Mouse (Mus musculus) lung, postnatal 25 days (tissue): Measurements from ENCODE around the gene Hils1.
"Not testable (repeated sequence)": the region's sequence is repeated elsewhere in the genome, so short reads cannot be mapped to it uniquely, and the experiment has no call there.

ENCODE experiments used
- DNase-seq: peaks from one replicate; pipeline ENCODE4 v3.0.0; 2022; ENCODE audit warnings: low spot score

Gene Hils1

DNA sequence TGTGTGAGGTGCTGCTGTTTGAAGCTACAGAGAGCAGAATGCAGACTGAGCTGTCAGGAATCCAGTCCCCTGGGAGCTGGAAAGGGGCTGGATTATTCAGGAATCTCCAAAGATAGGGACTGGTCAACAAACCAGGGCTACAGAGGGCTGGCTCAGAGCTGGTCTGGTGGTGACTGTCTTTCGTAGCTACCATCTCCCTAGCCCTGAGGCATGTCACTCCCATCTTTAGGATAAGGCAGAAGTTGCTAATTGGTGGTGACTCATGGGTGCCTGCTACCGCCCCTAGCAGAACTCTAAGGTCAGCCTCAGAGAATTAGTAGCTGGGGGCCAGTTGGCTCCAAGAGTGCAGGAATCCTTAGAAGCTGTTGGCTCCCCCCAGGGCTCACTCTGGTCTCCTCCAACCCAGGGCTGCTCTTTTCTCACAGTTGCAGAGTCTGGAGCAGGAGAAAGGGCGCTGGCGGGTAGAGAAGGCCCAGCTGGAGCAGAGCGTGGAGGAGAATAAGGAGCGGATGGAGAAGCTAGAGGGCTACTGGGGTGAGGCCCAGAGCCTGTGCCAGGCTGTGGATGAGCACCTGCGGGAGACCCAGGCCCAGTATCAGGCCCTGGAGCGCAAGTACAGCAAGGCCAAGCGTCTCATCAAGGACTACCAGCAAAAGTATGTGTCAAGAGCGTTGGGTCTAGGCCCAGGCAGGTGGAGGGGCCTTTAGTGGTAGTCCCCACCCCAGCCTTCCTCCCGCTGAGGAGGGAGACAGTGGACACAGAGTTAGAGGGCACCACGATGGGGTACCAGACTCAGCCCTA lies 36.9 kb downstream of the Hils1 start:
- no peak for DNase-seq

DNA sequence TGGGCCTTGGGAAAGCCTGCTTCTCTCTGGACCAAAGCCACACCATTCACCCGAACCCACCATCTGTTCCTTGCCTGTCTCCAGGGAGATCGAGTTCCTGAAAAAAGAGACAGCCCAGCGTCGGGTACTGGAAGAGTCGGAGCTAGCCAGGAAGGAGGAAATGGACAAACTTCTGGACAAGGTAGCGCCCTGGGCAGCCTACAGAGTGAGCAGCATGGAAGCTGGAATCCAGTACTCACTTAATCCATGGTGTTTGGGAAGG lies 37.5 kb downstream of the Hils1 start:
- no peak for DNase-seq

DNA sequence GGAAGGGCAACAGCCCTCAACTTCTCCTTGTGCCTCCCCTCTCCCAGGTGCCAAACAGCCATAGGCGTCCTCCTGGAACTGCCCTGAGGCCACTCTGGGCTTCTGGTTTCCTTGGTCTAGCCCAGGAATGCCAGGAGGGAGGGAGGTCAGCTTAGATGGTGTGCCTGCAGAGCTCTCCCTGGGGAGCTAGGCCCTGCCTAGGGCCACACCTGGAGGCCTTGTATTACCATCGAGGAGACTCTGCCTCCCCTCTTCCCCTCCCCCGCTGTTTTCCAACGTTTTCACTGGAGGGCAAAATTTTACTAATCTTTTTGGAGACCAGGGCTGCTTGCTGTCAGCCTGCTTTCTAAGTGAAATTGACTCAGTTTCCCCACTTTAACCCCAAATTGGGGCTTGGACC lies 38.6 kb downstream of the Hils1 start:
- no peak for DNase-seq

DNA sequence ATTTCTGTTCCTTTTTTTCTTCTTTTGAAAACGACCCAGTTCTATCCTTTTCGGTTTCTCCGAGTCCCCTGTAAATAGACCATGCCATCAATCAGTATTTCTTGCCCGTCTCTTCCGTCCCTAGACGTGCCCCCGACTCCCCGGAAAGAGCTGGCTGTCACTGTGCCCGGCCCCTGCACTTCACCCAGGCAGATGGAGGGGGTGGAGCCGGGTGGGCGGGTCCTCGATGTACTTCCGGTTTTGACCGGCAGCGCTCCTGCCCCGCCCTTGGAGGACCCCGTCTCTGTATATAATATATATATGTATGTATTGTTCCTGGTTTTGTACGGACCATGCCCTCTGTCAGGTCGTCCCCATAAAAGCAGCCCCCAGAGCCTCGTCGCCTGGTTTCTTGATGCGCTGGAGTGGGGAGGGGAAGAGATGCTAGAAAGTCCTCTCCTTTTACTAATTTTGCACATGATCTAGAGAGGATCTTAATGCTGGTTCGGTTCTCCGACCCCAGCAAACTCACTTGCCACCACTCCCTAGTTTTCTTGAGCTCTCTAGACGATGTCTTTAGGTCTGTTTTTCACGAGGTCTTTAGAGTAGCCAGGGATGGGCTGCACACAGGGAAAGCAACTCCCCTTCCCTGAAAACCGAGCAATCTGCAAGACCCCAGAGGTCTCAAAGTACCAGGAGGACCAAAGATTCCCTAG lies 39.3 kb downstream of the Hils1 start:
- DNase-seq: peak; percentile 83

DNA sequence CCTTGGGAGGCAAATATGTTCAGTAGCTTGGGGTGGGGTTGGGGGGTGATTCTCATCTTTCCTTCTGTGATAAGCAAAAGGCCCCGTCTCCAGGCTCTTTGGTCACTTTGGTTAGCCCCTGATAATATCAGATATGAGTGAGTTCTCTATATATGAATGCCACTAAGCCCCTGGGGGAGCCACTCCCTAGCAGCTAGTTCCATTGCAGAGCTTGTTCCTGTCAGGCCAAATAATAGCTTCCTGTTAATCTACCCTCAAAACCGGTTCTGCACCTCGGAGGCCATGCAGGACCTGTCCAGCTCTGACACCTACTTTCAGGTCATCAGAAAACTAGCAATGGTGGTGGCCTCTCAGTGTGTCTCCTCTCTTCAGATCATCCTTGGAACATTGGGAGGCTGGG lies 40.0 kb downstream of the Hils1 start:
- DNase-seq: no peak

DNA sequence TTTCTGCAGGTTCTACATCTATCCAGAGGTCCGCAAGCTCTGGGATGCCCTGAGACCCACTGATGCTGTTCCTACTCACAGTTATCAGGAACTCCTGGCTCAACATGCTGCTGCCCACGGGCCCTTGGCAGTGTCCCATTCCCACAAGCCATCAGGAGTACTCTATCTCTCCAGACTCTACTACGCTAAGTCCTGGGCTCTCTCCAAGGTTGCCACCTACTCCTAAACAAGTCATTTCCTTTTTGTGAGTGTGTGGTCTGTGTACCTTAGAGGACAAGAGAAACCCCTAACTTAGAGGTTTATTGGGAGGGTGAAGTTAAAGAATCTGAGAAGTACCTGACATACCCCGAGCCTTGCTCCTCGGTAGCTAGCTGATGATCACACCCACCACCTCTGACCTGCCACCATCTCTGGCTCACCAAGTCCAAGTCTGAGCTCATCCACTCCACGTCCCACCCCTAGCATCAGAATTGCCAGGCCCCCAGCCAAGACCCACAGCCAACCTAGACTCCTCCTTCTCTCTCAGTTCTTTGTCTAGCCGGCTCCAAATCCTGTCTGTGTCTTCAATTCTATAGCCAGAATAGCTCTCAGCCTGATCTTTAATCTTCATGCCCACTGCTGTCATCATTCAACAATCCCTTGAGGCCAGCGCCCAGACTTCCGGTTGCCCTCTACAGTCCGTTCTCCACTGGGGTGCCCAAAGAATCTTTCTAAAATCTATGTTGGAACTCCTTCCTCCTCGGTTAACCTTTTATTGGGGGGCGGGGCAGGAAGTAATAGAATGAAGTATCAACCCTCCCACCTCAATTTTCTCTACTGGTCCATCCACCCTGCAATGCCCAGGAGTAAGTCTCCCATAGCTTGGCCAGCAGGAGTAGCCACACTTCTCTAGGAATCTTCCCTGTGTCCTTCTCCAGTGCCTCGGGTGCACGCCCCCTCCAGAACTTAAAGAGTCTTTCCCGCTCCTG lies 41.6 kb downstream of the Hils1 start:
- no peak for DNase-seq

DNA sequence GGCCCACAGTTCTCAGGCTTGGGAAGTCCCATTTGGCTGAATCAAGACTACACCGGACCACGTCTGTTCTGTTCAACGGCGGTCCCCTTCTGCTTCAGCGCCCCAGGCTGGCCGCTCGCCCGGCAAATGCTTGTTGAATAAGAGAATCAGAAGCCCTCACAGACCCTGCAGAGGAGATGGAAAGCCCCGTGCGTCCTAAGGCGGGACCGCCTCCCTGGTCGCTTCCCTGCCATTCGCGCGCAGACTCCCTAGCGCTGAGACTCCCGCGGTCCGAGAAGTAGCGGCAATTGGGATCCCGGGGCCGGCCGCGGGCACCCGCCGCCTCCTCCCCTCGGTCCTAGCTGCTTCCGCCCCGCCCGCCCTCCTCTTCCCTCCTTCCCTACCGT lies 42.2 kb downstream of the Hils1 start, which contains the start of gene Samd14:
Gene Samd14, plus strand, starts transcription at position 251 of the 386 bp plus-strand sequence.
- DNase-seq: peak; percentile 41

DNA sequence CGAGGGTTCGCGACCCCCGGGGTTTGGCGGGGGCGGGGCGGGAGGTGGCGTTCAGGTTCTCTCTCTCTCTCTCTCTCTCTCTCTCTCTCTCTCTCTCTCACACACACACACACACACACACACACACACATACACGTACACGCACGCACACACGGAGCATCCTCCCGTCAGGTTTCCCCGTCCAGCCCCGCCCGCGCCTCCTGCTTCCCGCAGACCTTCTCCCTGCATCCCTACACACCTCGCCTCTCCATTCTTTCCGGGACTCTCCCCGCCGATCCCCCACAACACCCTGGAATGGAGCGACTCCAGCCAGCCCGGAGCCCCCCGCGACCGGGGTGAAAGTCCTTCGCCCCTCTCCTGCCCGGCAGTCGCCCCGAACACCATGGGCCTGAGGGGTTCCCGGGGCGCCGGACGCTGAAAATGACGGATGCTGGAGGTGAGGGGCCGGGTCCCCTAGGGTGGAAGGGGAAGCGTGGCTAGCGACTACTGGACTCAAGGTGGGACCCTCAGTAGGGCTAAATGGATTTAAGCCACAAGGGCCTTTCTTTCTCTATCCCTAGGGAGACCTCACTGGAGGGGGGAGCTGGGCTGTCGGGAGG lies 42.8 kb downstream of the Hils1 start:
- no peak for DNase-seq

DNA sequence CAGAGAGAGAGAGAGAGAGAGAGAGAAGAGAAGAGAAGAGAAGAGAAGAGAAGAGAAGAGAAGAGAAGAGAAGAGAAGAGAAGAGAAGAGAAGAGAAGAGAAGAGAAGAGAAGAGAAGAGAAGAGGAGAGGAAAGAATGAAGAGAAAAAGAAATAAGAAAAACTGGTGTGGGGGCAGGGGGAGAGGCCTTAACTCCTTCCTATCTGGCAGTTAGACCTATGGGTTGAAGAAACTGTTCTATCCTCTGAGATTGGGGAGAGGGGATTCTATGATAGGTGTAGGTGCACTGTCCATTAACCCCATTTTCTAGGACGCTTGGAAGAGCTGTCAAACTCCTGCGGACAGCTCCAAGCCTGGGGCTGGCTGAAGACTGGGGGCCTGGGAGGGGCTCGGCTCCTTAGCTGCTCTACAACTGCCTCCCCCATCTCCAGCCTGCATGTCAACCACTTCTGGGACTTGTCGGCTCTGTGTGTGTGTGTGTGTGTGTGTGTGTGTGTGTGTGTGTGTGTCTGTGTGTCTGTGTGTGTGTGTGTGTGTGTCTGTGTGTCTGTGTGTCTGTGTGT lies 43.5 kb downstream of the Hils1 start:
- not testable (repeated sequence) for DNase-seq

DNA sequence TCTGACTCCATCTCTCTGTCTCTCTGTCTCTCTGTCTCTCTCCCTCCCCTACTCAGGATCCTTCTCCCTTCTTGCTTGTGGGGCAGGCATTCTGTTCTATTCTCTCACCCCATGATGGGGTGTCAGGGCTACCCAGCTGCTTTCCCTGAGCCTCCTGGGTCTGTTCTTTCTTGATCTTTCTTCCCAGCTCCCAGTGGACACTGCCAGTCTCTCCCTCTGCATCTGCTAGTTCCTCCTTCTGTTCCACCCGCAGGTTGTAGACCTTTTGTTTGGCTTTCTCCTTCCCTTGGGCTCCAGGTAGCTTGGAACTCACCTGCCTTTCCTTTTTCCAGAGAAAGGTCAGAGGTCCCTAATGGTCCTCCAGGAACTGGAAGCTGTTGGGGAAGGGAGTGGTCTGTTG lies 44.0 kb downstream of the Hils1 start:
- DNase-seq: no peak

DNA sequence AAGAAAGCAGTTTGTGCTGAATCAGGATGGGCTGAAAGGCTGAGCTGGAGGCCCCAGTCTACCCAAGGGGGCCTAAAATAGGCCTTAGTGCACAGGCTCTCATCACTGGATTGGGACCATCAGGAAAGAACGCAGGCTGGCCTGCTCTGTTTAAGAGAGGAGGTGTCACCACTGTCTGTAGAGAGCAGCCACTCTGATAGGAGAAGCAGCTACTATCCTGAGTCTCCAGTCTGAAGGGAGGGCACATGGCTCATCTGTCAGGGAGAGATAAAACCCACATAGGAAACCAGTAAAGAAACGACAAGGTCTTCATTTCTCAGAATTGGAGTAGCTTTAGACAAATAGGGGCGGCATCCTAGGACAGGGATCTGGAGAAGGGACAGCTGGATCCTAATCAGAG lies 44.7 kb downstream of the Hils1 start:
- DNase-seq: no peak

DNA sequence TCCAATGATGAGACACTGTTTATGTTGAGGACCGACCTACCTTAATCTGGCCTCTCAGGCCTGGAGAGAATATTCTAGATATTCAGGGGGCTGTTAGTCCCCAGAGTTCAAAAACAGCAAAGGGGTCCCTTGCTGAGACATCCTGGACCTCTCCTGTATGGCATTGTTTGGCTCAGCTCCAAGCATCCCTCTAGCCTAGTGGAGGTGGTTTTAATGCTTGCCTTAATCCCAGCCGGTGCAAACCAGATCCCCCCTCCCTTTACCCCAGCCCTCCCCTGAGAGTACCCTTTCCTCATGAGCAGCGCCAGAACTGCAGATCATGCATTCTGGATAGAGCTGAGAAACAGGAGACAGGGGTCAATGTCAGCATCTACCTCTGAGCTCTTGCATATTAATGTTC lies 45.1 kb downstream of the Hils1 start:
- DNase-seq: no peak

DNA sequence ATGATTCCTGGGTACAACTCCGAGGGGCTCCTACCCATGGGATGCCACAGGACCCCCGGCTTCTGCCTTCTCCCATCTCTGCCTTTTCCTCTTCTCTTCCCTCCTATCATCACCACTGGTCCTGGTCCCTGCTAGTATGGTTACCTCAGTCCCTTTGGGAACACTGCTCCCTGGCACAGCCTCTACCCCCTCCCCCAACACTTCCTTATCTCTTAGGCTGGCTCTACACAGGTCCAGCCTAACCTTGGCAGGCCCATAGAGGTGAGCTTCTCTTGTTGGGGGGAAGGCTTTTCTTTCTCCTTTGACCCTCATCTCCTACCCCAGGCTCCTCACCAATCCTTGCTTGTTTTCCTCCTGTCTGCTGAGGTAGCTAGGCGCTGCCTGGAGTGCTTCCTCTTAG lies 48.1 kb downstream of the Hils1 start:
- DNase-seq: no peak
